Mouse (Mus musculus): ENCODE measurements at regions not wholly inside any gene's neighbourhood (a gene's known extent, or its start where the extent isn't known, plus 50 kb on each side); places are given as distances from the start of the nearest gene placed in this dataset.

DNA sequence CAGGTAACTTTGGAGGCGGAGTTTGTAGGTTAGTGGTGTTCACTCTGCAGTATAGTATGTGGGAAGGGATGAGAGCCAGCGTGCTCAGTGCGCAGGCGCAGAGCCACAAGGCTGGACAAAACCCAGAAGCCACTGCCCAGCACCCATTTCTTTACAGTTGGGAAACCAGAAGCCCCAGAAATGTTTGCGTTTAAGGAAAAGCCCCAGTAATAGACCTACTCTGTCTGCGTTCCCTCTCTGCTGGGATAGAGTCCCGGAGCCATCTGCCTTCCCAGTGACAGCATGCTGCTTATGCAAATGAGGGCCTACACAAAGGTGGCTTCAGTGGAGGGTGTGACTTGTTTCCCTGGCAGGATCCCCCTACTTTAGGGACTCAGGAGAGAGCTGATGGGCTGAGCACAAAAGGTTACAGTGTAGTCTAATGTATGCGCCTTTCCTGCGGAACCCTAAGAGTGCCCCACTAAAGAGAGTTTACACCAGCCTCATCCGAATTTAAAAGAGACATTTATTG is 456.0 kb downstream of the Irx1 start:
- H3K9me3 ChIP-seq (ENCODE audit: low read length) = no peaks in the 10 kb centered on the region
- 3% methylated on average over 10 of the region's 10 CpGs for WGBS
- H3K4me3 ChIP-seq (ENCODE audit: low read depth, low read length) = no peak overlapping the region
- DNase-seq (peak; percentile 72), ATAC-seq (peak; percentile 88)
- TF ChIP-seq CTCF (IDR thresholded peaks at IDR 0.05; ENCODE audit: low read depth) = no peak
- H3K4me1 ChIP-seq (ENCODE audit: insufficient read depth) = peaks cover 11% of the 10 kb centered on the region
- H3K36me3 ChIP-seq (ENCODE audit: insufficient read depth) = no peaks in the 10 kb centered on the region
- H3K27ac ChIP-seq (ENCODE audit: low read depth, low read length) = no peak overlapping the region
- no peak overlapping the region for H3K9ac ChIP-seq
- peak overlapping the region; percentile 32 for H3K4me2 ChIP-seq (ENCODE audit: low read depth)
- no peaks in the 10 kb centered on the region for H3K27me3 ChIP-seq (ENCODE audit: insufficient read depth, low read length)

DNA sequence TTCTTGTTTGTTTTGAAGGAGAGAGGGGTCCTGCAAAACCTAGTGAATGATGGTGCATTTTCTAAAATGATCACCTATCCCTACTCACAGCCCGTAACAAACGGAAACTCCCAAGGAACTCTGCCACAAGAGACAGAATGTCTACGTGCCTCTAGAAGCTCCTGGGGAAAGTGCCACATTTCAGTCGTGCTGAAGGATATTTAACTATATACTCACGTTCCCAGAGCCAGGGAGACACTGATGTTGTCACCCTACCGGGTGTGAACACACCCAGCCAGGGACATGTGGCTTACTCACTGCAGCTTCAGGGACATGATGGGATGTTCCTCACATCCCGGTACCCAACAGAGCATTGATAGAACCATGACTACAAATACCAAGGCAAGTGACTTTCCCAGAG is 456.7 kb downstream of the Irx1 start:
- H3K27ac ChIP-seq (ENCODE audit: low read depth, low read length) = no peak overlapping the region
- H3K27me3 ChIP-seq (ENCODE audit: insufficient read depth, low read length) = no peaks in the 10 kb centered on the region
- no peaks in the 10 kb centered on the region for H3K36me3 ChIP-seq (ENCODE audit: insufficient read depth)
- H3K4me1 ChIP-seq (ENCODE audit: insufficient read depth) = peaks cover 11% of the 10 kb centered on the region
- no peak overlapping the region for H3K9ac ChIP-seq
- H3K9me3 ChIP-seq (ENCODE audit: low read length) = no peaks in the 10 kb centered on the region
- peak overlapping the region; percentile 32 for H3K4me2 ChIP-seq (ENCODE audit: low read depth)
- 30% methylated on average over 7 of the region's 7 CpGs for WGBS
- TF ChIP-seq CTCF (IDR thresholded peaks at IDR 0.05; ENCODE audit: low read depth) = no peak
- peak; percentile 13 for DNase-seq
- ATAC-seq = no peak; the same call in 1 of the 2 replicates
- H3K4me3 ChIP-seq (ENCODE audit: low read depth, low read length) = no peak overlapping the region

- no peak for TF ChIP-seq CTCF (IDR thresholded peaks at IDR 0.05; ENCODE audit: low read depth)
- Histone ChIP-seq H3K27me3 (ENCODE audit: insufficient read depth, low read length) (no peaks in the 10 kb centered on the region), H3K4me2 (ENCODE audit: low read depth) (no peak overlapping the region), H3K9me3 (ENCODE audit: low read length) (no peaks in the 10 kb centered on the region), H3K4me3 (ENCODE audit: low read depth, low read length) (no peak overlapping the region), H3K27ac (ENCODE audit: low read depth, low read length) (no peak overlapping the region), H3K4me1 (ENCODE audit: insufficient read depth) (no peaks in the 10 kb centered on the region), H3K36me3 (ENCODE audit: insufficient read depth) (no peaks in the 10 kb centered on the region), H3K9ac (no peak overlapping the region)
- 81% methylated on average over 6 of the region's 6 CpGs for WGBS
- no peak for ATAC-seq
- no peak for DNase-seq
Measured at GRCm38 (mm10) chr13:71489773-71490172, 473.8 kb downstream of the Irx1 start.

GRCm38 (mm10) chr13:71481205-71481604 is 482.3 kb downstream of the Irx1 start:
- DNase-seq (no peak), ATAC-seq (no peak)
- Histone ChIP-seq H3K27ac (ENCODE audit: low read depth, low read length) (no peak overlapping the region), H3K9me3 (ENCODE audit: low read length) (no peaks in the 10 kb centered on the region), H3K36me3 (ENCODE audit: insufficient read depth) (no peaks in the 10 kb centered on the region), H3K9ac (no peak overlapping the region), H3K4me1 (ENCODE audit: insufficient read depth) (no peaks in the 10 kb centered on the region), H3K4me3 (ENCODE audit: low read depth, low read length) (no peak overlapping the region), H3K4me2 (ENCODE audit: low read depth) (no peak overlapping the region), H3K27me3 (ENCODE audit: insufficient read depth, low read length) (no peaks in the 10 kb centered on the region; the same call in 1 of the 2 replicates)
- no peak for TF ChIP-seq CTCF (IDR thresholded peaks at IDR 0.05; ENCODE audit: low read depth)

DNA sequence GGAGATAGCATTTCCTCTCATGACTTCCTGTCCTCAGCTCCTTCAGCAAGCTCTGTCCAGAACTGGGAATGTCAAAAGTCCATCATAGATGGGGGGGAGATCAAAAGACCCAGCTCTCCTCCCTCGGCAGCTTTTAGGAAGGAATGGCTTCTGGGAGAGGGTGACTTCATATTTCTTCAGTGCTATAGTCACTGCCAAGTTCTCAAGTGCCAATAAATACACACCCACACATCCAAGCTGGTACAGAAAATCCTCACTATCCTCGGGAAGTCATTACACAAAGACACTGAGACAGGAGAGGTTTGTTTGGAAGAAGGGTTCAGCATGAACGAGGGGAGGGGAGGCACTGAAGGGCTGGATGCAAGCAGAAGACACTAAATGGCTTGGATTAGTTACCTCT is 502.0 kb downstream of the Irx1 start:
- ATAC-seq = no peak

DNA sequence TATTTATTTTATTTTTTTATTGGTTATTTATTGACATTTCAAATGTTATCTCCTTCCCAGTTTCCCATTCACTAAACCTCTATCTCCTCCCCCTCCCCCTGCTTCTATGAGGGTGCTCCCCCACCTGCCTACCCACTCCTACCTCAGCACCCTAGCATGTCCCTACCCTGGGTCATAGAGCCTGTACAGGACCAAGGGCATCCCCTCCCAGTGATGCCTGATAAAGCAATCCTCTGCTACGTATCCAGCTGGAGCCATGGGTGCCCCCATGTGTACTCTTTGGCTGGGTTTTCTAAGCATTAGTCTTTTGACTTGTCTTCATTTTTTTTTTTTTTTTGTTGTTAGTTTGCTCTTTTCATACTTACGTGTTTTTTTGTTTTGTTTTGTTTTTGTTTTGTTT is 502.9 kb downstream of the Irx1 start:
- Histone ChIP-seq H3K4me2 (ENCODE audit: low read depth) (no peak overlapping the region), H3K4me1 (ENCODE audit: insufficient read depth) (peaks cover 6% of the 10 kb centered on the region; the same call in 1 of the 2 replicates), H3K4me3 (ENCODE audit: low read depth, low read length) (no peak overlapping the region), H3K27me3 (ENCODE audit: insufficient read depth, low read length) (peaks cover 20% of the 10 kb centered on the region; the same call in 1 of the 2 replicates), H3K9ac (no peak overlapping the region), H3K27ac (ENCODE audit: low read depth, low read length) (no peak overlapping the region), H3K36me3 (ENCODE audit: insufficient read depth) (no peaks in the 10 kb centered on the region), H3K9me3 (ENCODE audit: low read length) (no peaks in the 10 kb centered on the region)
- 81% methylated on average over 2 of the region's 2 CpGs for WGBS
- DNase-seq (no peak), ATAC-seq (no peak)
- TF ChIP-seq CTCF (IDR thresholded peaks at IDR 0.05; ENCODE audit: low read depth) = no peak

More for the DNA sequence above, 502.0 kb downstream of the Irx1 start:
- peaks cover 6% of the 10 kb centered on the region; the same call in 1 of the 2 replicates for H3K4me1 ChIP-seq (ENCODE audit: insufficient read depth)
- H3K27me3 ChIP-seq (ENCODE audit: insufficient read depth, low read length) = peaks cover 15% of the 10 kb centered on the region; the same call in 1 of the 2 replicates
- H3K9me3 ChIP-seq (ENCODE audit: low read length) = no peaks in the 10 kb centered on the region
- no peaks in the 10 kb centered on the region for H3K36me3 ChIP-seq (ENCODE audit: insufficient read depth)
- no peak overlapping the region for H3K4me3 ChIP-seq (ENCODE audit: low read depth, low read length)
- H3K27ac ChIP-seq (ENCODE audit: low read depth, low read length) = no peak overlapping the region
- TF ChIP-seq CTCF (IDR thresholded peaks at IDR 0.05; ENCODE audit: low read depth) = no peak
- DNase-seq = no peak
- WGBS = 54% methylated on average over 3 of the region's 3 CpGs
- H3K9ac ChIP-seq = no peak overlapping the region
- H3K4me2 ChIP-seq (ENCODE audit: low read depth) = no peak overlapping the region

DNA sequence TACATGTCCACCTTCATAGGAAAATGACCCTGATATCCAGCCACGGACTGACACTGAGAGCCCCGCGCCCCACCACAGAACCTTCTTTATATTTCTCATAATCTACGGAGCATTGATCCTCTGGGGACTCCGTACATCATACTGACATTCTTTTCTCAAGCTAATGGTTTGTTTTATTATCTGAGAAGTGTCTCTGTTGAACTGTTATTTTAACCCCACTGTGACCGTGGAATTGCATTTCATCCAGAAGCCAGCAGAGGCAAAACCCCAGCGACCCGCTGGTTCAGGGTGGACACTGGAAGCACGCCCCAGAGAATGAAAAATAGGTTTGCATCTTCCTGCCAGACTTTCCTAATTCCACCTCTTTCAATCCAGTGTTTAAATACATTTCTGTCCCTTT is 503.4 kb downstream of the Irx1 start:
- Histone ChIP-seq H3K4me3 (ENCODE audit: low read depth, low read length) (no peak overlapping the region), H3K9me3 (ENCODE audit: low read length) (no peaks in the 10 kb centered on the region), H3K27ac (ENCODE audit: low read depth, low read length) (no peak overlapping the region), H3K9ac (no peak overlapping the region), H3K4me2 (ENCODE audit: low read depth) (no peak overlapping the region), H3K4me1 (ENCODE audit: insufficient read depth) (peaks cover 6% of the 10 kb centered on the region; the same call in 1 of the 2 replicates), H3K27me3 (ENCODE audit: insufficient read depth, low read length) (peaks cover 20% of the 10 kb centered on the region; the same call in 1 of the 2 replicates), H3K36me3 (ENCODE audit: insufficient read depth) (no peaks in the 10 kb centered on the region)
- ATAC-seq = no peak
- no peak for TF ChIP-seq CTCF (IDR thresholded peaks at IDR 0.05; ENCODE audit: low read depth)
- no peak for DNase-seq
- WGBS = 70% methylated on average over 9 of the region's 9 CpGs
